Mouse (Mus musculus) cortical plate, adult 2 months (tissue): ENCODE measurements at regions not wholly inside any gene's neighbourhood (a gene's known extent, or its start where the extent isn't known, plus 50 kb on each side); places are given as distances from the start of the nearest gene placed in this dataset.

Experiments
- CTCF ChIP-seq: fragments of 200-500 bp; IDR thresholded peaks from 2 replicates; pipeline ENCODE4 v1.5.1; 2011; ENCODE audit warnings: mild to moderate bottlenecking, control low read depth, low read length; ENCODE audit not compliant: insufficient read depth; ENCODE audit errors: extremely low read depth
- POLR2A ChIP-seq: fragments of 200-500 bp; IDR thresholded peaks from 2 replicates; pipeline ENCODE4 v1.6.1; 2011; ENCODE audit warnings: mild to moderate bottlenecking, low read length, control low read depth; ENCODE audit not compliant: insufficient read depth; ENCODE audit errors: extremely low read depth

DNA sequence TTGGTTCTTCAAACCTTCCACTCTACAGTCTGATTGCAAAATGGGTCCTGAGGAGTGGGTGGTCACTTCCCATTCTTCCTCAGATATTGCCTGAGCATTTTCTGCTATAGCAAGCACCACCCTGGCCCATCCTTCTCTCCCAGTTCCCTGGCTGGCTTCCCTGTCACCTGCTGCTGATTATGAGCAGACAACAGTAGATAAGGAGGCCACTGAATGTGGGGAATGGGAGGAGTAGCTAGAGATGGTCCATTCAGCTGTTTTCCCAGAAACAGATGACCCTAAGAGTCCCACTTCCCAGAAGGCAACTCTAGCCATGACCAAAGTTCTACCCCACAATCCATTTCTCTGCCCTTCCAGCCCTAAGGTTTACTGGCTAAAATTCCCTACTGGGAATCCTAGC, 139.6 kb upstream of the Tgfbr2 start:
- TF ChIP-seq POLR2A: no peak
- no peak for TF ChIP-seq CTCF
